Mouse (Mus musculus): ENCODE data around the gene Plcd1.
A peak's percentile ranks its signal among the peaks of the same experiment; 100 is the strongest.

The Plcd1 gene

GRCm38 (mm10) chr9:119090462-119090861 is 2.8 kb downstream of the Plcd1 start:
- no peak for DNase-seq

DNA sequence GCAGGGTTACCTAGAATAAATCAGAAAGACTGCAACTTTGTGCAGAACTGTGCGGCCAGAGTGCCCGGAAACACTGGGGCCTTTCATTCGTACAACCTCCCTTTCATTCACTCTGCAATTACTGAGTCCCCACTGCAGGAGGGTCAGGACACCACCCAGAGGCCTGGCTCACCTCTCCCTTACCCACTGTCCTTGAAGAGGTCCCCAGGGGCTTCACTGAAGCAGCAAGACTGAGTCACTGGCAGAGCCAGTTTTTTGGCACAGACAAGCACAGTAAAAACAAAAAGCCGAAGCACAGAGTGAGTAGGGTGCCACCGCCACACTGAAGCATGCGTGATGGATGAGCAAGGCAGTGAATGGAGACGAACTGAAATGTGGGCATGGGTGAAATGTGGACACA is 3.9 kb downstream of the Plcd1 start:
- DNase-seq, result no peak

DNA sequence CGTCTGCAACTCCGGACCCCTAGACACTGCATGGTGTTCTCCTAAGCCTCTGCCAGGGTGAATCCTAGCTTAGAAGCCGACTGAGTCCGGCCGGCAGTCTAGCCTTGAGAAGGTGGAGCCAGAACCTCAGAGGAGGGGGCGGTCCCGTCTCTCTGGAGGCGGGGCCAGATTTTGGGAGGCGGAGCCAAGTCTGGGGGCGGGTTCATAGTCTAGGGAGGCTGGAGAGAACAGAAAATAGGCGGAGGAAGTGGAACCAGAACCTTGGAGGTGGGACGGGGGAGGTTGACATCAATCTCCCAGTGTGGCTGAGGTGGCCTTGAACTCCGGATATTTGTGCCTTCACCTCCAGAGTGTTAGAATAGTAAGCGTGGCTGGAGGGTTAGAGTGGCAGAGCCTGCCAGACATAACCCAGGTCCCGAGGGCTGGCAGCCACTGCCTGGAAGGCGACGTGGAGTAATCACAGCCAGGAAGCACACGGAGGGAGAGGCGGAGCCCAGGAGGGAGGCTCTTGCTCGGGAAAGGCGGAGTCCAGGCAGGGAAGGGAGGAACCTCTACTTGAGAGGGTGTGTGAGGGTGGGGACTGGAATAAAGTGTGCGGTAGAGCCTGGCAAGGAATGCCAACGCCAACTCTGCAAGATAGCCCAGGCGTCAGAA is 5.0 kb downstream of the Plcd1 start:
- DNase-seq, result peak; percentile 59

DNA sequence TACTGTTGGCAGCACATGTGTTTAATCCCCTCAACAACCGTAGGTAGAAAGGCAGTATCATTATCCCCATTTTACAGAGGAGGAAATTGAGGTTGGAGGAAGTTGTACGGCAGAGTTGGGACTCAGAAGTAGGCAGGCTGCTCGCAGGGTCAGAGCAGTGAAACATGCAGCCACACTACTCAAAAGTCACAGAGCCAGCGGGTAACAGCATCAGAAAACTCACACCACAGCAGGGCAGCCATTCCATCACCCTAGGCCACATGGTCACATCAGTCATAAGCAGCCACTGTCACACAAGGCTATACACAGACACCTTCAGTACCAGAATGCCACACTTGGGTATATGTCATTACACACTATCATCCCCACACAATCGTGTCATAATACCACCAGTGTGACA is 6.0 kb downstream of the Plcd1 start:
- DNase-seq, result no peak

DNA sequence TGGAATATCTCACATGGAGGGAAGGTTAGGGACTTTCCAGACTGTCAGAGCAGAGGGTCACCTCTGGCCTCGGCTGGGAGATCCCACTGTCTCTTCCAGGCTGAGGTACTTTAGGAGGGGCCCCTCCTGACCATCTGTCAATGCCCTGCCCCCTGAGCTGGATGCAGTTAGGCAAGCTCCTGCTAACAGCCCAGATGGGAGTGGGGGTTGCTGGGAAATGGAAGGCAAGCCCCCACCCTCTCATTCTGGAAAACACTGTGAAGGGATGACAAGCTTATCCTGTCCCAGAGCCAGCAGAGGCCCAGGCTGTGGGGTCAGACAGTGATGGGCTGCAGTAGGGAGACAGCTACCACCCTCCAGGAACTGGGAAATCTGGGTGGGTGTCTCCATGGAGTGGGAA is 6.9 kb downstream of the Plcd1 start:
- no peak for DNase-seq

DNA sequence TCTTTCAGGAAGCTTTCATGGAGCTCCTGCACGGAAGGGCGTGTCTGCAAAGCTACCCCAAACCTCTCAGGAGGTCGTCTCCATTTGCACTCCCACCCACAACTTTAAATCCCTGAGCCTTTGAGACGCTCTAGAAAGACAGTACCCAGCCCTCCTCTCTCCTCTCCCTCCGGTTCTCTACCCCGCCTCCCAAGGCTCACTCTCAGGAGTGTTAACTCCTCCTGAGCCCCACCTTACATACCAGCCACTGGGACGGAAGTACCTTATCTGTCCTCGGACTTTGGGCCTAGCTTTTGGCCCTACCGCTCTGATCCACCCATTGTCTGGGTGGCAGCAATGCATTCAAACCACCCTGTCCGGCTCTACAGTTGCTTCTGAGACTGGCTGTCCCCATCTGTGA is 9.3 kb downstream of the Plcd1 start:
- no peak for DNase-seq

- no peak for DNase-seq
Measured at GRCm38 (mm10) chr9:119082656-119083430, 10.5 kb downstream of the Plcd1 start.

- DNase-seq, result no peak
Measured at GRCm38 (mm10) chr9:119082039-119082438, 11.3 kb downstream of the Plcd1 start.

DNA sequence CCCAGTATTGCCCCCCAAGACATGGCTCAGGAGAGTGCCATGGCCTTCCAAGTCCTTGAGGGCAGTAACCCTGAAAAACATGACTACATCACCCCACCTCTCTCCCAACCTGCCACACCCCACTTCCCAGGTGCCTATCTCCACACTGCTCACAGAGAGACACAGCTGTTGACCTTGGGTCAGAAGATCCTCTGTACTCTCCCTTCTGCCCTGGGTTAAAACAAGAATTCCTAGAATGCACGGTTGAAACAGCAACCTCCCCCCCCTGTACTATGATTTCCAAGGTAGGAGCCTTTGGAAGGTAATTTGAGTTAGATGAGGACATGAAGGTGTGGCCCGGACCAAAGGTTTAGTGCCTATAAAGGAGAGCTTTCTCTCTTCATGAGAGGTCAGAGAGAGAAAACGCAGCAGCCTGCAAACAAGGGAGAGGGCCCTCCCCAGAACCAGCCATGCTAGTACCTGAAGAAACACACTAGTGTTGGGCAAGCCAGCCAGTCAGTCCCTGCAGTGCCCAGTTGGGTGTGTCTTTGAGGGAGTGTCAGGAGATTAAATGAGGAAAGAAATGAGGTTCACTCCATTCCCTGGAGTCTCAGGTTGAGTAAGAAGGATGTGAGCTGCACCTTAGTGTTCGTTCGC is 13.1 kb downstream of the Plcd1 start:
- DNase-seq, result no peak

DNA sequence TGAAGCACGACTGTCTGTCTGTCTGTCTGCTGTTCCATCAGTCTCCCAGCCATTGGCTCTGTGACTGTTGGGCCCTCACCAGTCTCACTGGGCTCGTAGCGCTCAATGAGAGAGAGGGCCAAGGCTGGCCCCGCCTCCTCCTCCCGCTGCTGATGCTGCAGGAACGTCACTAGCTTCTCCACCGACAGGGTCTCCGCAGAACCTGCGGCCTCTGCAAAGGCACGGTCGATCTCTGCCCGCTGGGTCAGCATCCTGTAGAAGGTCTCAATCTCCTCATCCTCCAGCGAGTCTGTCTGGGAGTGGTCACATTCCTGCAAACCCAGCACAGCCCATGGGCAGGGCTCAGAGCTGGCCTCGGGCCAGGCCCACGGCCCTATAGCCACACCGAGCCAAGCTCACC is 17.6 kb downstream of the Plcd1 start:
- no peak for DNase-seq

DNA sequence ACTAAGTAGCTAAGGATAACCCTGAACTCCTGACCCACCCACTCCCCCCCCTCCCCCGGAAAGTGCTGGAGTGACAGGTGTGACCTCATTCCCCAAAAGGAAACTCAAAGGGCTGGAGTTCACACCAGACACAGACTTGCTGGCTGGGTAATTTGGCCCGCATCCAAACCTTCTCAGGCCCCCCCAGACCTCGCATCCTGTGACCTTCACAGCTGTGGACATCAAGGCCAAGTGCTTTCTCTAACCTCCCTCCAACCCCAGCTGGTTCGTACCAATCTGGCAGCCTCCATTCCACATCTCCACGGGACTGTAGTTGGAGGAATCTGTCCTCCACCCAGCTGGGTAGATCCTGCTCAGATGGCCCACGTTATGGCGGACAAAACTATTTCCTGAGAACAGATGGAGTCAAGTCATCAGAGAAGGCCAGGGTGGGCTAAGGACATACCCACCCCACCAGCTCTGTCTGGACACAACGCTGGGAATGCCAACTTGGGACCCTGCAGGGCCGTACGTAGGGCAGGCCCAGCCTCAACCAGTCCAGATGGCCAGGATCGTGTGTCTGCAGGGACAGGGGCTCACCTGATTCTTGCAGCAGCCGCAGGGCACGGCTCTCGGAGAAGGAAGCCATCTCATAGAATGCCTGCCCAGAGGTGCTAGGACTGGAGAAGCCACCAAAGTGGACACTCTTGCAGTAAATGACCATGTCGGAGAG is 20.0 kb downstream of the Plcd1 start:
- DNase-seq, result no peak

GRCm38 (mm10) chr9:119071786-119072185 is 21.5 kb downstream of the Plcd1 start:
- no peak for DNase-seq

DNA sequence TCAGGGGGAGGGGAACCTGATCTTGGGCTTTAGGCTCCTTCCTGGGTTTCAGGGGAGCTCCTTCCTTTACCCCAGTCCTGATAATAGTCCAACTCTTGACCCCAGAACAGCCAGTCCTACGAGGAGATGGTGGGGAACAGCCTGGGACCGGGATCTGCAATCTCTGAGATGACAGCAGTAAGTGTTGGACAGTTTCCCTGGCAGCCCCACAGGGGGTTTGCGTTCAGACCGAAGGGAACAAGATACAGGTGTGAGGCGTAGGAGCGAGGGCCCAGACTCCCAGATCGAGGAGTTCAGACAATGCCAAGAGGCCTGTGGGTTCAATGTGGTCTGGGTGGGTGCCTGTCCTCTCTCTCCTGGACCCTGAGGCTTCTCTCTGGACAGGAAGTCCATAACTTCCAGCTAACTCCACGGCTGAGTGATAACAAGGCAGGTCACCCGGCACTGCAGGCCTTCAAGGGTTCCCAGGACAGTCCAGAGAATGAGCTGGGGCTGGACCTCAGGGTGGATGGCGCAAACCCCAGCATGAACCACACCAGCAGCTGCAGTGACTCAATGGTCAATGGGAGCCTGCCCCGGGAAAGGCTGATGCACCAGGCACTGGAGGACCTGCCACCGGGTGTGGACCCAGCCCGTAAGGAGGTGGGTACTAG is 23.0 kb downstream of the Plcd1 start:
- DNase-seq, result no peak

- no peak for DNase-seq
Measured at GRCm38 (mm10) chr9:119068266-119068665, 25.0 kb downstream of the Plcd1 start.

DNA sequence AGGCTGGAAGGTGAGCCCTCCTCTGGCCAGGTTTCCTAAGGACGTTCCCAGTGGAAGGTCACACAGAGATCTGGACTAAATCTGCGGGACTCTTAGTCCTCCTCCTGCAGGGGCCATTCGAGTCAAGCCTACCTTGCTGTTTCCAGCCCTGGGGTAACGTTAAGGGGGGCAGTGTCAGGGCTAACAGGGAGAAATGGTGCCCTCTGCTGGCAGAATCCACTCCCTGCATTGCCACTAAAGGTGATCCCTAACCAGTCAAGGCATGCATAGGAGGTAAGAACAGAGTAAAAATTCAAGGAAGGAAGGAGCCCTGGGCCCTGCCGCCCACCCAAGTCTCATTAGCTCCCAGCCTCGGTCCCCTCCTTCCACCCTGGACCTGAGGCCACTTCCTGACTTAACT is 25.7 kb downstream of the Plcd1 start:
- DNase-seq, result peak; percentile 88

- DNase-seq, result no peak
Measured at GRCm38 (mm10) chr9:119064296-119064695, 29.0 kb downstream of the Plcd1 start.

DNA sequence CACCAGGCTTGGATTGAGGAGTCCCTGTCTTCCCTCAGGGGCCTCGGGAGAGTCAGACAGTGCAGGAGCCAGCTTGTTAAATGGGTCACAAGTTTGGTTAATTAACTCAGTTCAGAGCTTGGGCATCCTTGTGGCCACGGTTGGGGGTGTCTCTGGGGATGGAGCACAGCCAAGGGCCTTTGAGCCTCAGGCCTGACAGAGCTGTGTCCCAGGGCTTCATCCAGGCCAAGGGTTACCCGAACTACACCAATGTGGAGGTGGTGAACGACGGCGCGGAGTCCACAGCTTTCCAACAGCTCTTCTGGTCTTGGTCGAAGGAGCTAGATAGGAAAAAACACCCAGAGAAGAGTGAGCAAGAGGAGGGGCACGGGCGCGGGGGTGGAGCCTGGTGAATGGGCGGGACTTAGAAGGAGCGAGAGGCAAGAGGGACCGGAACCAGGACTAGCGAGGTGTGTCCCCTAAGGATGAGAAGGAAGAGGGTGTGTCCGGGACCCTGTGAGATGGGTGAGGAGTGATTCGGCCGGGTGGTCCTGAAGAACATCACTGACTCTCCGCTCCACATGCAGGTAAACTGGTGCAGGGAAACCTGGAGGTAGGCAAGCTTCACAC is 30.2 kb downstream of the Plcd1 start:
- no peak for DNase-seq

GRCm38 (mm10) chr9:119060701-119061100 is 32.6 kb downstream of the Plcd1 start:
- no peak for DNase-seq

- no peak for DNase-seq
Measured at GRCm38 (mm10) chr9:119058245-119058644, 35.1 kb downstream of the Plcd1 start.

GRCm38 (mm10) chr9:119055336-119055735 is 38.0 kb downstream of the Plcd1 start:
- DNase-seq, result no peak

DNA sequence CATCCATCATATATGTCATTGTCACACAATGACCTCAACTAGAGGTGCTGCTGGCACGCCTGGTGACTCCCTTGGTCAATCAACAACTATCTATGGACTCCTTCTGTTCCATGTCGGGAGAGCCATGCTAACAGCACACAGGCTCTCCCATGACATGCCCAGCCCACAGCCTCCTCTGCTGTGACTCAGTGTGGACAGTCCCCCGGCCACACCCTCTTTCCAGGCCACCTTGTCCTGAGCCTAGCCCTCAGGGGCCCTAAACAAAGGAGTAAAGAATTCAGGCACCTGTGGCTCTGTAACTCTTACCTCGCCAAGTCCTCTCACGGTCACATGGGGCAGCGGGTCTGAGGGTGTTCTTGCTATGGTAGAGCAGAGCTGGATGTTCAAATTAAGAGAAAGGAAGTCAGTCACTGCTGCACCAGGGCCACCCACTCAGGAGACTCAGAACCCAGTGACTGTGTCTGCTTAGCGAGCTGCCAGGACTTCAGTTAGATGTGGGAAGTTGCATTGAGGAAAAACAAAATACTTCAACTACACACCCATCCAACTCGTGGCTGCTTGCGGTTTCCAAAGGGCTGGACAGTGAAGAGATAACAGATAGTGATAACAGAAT is 39.2 kb downstream of the Plcd1 start:
- no peak for DNase-seq

Measured in right cerebral cortex, postnatal 4 days (tissue).